Mouse (Mus musculus) A20 (cell line): Measurements from ENCODE around the gene Unk.

Source experiments
- DNase-seq: peaks from one replicate; pipeline ENCODE4 v3.0.0-alpha.2; 2011; ENCODE audit warnings: low read depth, low spot score

Gene Unk

DNA sequence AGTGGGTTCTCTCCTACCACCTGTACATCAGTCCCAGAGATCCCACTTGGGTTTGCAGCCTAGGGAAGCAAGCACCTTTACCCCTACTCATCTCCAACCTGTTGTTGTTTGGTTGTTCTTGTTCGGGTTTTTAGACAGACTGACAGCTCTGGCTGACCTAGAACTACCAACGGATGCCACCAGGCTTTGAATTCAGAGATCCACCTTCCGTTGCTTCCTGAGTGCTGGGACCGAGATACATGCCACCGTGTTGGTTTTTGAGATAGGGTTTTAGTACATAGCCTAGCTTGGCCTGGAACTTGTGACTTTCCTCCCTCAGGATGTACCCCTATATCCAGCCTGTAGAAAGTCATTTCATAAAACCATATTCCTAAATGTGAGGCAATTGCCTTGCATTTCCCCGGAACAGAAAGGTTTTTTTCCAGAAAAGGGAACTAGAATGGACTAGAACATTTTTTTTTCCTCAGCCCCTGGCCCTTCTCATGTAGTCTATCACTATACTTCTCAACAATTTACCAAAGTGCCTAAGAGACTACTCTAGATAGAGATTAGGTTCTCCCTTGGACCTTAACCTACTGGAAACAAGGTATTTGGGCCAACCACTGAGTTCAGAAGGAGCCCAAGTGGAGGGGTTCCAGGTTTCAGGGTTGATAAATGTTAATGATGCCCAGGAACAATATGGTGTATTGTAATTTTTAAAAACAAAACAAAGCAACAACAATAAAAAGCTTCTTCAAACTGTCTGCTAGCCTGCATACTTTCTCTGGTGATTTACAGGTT is 846 bp upstream of the Unk start:
- no peak for DNase-seq

DNA sequence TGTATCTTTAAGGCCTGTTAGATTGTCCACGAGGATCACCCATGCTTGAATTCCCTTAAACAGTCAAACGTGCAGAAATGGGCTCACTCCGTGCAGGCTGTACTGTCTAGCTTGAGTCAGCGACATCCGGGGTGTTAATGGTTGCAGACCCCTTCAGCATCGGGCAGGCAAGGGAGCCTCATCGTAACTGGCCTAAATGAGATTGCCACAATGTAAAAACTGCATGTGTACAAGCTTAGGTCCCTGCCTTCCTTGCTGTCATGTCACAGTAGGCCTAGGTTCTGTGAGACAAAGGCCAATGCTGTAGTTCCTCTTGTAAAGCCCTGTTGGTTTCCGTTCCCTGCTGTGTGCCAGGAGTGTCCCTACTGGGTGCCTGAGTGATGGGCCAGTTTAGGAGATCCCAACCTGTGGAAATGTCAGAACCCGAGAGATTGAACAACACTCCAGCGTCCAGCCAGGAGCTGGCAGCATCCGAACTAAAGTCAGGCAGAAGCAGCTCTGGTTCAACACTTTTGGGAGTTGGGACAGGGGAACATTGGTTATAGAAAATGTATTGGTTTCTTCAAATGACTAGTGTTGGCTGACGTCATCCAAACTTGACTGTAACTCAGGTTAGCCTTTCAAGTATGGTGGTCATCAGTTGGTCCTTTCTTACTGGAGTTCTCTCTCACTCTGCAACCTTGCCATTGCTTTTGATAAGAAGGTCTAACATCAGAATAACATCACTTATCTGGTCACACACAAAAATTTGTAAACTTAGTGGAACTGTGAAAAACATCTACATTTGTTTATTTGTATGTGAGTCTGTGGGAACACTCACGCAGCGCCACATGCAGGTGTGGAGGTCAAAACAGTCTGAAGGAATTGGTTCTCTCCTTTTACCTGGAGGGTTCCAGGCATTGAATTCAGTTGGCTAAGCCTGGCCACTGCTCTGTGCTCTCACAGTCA is 1.1 kb downstream of the Unk start:
- peak; percentile 81 for DNase-seq

GRCm38 (mm10) chr11:116034584-116034983 is 4.5 kb downstream of the Unk start:
- DNase-seq, result no peak

DNA sequence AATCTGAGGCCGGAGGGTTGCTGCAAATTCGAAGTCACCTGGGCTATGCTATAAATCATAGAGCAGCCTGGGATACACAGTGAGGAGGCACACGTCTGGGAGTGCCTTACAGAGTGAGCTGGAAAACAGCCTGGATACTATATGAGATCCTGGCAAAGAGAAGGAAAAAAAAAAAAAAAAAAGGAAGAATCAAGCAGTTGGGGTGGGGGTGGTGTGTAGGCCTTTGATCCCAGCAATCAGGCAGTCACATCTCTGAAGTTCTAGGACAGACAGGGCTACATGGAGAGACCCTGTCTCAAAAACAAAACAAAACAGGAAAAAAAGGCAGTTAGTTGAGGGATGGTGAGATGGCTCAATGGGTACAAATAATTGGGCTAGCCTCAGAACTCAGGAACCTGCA is 6.5 kb downstream of the Unk start:
- DNase-seq, result no peak

DNA sequence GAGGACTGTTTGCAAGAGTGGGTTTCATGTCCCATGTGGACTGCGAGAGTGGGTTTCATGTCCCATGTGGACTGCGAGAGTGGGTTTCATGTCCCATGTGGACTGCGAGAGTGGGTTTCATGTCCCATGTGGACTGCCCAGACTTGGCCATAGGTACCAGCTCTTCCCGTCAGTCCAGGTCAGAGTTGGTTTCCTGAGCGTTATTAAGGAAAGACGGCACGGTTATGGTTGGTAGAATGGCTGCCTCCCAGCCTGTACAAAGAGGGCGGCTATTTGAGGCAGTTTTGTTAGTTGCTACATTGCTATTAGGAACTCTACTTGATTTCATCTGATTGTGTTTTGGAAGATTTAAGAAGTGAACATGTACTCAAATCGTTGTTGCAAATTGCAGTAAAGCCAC is 7.7 kb downstream of the Unk start:
- DNase-seq, result no peak

DNA sequence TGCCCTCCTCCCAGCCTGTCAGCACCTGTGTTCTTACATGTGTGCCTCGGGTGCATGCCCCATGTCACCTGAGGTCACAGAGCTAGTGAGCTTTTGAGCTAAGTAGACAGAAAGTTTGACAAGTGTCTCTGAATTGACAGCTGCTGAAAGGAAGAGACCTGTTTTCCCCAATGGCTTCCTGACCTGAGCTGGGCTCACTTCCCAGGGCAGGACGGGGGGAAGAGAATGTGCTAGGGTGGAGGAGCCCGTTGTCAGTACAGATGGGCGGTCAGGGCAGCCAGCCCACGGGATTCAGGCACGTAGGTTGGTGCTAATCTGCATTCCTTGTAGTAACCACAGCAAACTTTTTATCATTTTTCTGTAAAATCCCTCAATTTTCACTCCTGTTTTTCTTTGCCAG is 10.5 kb downstream of the Unk start:
- no peak for DNase-seq

DNA sequence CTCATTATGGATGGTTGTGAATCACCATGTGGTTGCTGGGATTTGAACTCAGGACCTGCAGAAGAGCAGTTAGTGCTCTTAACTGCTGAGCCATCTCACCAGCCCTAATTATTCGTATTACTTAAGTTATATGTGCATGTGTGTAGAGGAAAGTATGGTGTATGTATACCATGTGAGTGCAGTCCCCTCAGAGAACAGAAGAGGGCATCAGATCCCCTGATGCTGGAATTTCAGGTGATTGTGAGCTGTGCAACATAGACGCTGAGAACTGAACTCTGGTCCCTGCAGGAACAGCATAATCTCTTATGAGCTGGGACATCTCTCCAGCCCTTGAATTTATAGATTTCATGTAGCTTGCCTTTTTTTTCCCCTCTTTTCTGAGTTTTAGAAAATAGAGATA is 11.7 kb downstream of the Unk start:
- no peak for DNase-seq

GRCm38 (mm10) chr11:116042372-116043138 is 12.4 kb downstream of the Unk start:
- DNase-seq, result no peak

DNA sequence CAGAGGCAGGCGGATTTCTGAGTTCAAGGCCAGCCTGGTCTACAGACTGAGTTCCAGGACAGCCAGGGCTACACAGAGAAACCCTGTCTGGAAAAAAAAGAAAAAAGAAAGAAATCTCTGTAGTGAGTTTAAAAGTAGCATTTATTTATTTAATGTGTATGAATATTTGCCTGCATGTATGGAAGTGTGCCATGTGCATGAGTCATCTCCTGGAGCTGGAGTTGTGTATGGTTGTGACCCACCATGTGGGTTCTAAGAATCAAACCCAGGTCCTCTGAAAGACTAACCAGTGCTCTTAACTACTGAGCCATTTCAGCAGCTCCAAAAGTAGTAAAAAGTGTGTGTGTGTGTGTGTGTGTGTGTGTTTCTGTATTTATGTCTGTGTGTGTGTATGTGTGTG is 13.2 kb downstream of the Unk start:
- no peak for DNase-seq

DNA sequence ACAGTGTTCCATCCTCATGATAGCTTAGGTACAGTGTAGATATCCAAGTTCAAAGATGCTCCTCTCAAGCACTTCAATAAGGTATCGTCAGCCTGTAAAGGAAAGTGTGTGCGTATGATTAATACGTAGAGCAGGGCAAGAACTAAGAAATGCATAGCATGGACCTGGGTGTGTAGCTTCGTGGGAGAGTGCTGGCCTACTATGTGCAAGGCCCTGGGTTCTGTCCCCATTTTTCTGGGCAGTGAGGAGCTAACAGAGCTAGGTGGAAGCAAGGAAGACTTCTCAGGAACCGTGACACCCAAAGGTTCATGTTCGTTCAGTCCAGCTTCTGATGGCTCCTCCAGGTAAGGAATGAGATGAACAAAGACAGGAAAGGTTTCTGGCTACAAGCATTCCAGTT is 15.1 kb downstream of the Unk start:
- no peak for DNase-seq

GRCm38 (mm10) chr11:116049610-116050009 is 19.5 kb downstream of the Unk start:
- no peak for DNase-seq

- no peak for DNase-seq
Measured at GRCm38 (mm10) chr11:116050196-116050595, 20.1 kb downstream of the Unk start.

- DNase-seq, result no peak
Measured at GRCm38 (mm10) chr11:116053510-116054229, 23.5 kb downstream of the Unk start.

DNA sequence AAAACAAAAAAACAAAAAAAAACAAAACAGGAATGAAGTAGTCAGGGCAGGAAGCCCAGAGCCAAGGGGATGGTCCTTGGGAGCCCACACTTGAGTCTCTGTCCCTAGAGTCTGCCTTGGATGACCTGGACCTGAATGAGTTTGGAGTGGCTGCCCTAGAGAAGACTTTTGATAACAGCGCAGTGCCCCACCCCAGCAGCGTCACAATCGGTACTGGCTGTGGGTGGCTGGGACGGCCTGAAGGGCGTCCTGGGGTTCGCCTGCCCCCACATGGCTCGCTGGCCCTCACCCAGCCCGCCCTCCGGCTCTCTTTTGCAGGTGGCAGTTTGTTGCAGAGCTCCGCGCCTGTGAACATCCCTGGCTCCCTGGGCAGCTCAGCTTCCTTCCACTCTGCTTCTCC is 25.8 kb downstream of the Unk start:
- no peak for DNase-seq

DNA sequence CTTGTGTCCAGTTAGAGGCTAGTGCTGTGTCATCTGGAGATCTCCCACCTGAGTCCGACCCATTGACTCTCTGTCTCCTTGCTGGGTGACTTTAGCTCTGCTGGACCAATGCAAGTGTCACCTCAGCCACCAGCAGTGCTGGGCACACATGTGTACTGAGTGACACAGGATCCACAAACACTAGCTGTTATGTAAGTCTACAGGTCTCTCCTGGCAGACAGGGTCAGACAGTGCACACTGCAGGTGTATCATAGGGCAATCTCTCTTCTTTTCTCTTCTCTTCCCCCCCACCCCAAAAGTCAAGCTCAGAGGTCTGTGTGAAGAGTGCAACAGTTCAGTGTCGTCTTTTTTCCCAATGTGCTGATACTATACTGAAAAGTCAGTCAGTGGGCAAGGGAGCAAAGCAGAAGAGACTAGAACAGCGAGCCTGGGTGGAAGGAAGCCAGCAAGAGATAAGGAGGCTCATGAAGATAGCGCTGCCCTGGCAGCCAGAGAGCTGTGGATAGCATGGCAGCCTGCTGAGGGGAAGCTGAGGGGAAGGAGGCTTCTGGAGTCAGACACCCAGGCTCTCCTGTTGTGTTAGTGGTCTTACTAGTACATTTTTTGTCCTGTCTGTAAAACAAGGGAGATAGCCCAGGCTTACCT is 27.2 kb downstream of the Unk start:
- DNase-seq, result no peak

DNA sequence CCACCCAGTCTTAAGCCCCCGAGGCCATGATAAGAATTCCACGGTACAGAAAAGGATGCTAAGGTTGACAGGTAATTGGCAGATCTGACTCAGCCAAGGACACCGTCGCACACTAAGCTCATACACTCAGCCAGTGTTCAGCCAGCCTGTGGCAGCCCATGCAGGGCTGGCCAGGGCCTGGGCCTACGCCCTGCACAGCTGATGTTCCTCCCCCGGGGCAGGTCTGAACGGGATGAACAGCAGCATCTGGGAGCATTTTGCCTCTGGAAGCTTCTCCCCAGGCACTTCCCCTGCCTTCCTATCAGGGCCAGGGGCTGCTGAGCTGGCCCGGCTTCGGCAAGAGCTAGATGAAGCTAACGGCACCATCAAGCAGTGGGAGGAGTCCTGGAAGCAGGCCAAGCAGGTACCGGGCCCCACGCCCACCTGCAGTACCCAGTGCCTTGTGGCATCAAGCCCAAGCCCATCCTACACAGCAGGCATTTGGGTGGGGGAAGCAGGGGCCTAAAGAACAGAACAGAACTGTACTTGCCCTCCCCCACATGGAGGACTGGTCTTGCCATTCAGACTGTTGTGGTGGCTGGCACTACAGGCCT is 28.0 kb downstream of the Unk start:
- DNase-seq, result no peak

DNA sequence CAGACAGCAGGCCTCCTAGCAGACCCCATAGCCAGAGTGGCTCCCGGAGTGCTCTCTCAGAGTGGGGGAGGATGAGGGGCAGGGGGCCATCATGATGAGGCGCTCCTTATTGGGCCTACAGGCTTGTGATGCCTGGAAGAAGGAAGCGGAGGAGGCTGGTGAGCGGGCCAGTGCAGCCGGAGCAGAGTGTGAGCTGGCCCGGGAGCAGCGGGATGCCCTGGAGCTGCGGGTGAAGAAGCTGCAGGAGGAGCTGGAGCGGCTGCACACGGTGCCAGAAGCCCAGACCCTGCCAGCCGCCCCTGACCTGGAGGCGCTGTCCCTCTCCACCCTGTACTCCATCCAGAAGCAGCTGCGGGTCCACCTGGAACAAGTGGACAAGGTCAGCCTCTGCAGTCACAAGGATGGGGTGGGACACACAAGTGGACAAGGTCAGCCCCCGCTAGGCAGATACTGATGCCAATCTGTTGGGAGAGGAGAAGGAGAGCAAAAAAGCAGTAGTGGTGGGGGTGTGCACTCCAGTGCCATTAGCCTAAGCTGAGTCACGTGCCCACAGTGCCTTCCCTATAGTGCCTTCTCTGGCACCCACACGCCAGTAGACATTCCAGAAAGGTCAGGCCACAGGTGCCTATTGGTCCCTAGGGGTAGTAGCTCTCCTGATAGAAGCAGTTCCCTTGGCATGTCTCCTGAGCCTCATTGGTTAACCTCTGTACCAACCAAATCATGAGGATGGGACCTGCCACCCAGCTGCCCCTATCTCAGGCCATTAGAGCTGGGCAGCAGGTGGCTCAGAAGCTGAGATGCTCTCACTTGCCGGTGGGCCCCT is 29.0 kb downstream of the Unk start:
- no peak for DNase-seq

DNA sequence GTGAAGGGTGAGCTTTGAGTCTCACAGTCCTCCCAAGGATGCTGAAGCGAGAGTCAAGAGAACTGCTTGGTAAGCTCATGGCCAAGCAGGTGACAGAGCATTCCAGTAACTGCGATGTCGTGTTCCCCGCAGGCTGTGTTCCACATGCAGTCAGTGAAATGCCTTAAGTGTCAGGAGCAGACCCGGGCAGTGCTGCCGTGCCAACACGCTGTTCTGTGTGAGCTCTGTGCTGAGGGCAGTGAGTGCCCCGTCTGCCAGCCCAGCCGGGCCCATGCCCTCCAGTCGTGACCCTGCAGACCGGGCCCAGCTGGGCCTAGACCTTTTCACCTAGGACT is 29.5 kb downstream of the Unk start:
- no peak for DNase-seq

DNA sequence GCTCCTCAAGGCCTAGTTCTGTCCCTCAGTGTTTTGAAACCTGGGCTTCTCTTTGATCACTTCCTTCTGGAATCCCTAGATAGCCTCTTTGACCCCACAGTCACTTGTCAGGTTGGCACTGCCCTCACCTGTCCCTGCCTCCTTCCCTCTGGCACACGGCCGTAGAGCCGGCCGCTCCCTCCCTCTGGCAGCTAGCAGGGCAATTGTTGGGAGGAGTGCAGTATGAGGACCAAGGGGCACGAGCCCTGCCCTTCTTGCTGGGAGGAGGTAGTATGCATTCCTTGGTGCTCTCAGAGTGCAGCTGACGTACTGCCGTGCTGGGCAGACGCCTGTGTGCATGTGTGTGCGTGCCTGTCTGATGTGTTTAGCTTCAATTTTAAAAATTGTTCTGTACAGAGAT is 30.5 kb downstream of the Unk start:
- no peak for DNase-seq
